Mouse (Mus musculus) CH12.LX (cell line): ENCODE measurements around the gene Ap3d1. TPM values are rescaled to one million over a fixed set of nuclear protein-coding genes. Genes with fewer than 3 reads are reported as not detected.

Experiments
- DNase-seq: peaks from one replicate; pipeline ENCODE4 v3.0.0-alpha.2; 2013; ENCODE audit errors: extremely low read depth
- H3K27ac ChIP-seq: 2 replicates; pipeline ENCODE4 v1.5.1; 2012; ENCODE audit warnings: low read depth, mild to moderate bottlenecking, control low read depth, moderate library complexity; ENCODE audit not compliant: insufficient read depth
- H3K27me3 ChIP-seq: replicated peaks from 2 replicates; pipeline ENCODE3; 2012; ENCODE audit warnings: inconsistent platforms
- H3K36me3 ChIP-seq, 2 experiments: replicated peaks in 1 of 2; 2 replicates each; pipeline versions ENCODE3 to v1.6.1; 2012; ENCODE audit warnings: inconsistent platforms in 1 of 2, low read length in 1 of 2, mild to moderate bottlenecking in 1 of 2, mixed read lengths in 1 of 2, moderate library complexity in 1 of 2; ENCODE audit not compliant: control insufficient read depth in 1 of 2, insufficient read depth in 1 of 2
- H3K4me1 ChIP-seq, 2 experiments: 2 replicates each; pipeline ENCODE4 v1.6.1; 2012; ENCODE audit warnings: inconsistent platforms in 1 of 2, moderate library complexity in 1 of 2; ENCODE audit not compliant: insufficient read depth in 2 of 2, control insufficient read depth in 1 of 2
- H3K4me2 ChIP-seq: 2 replicates; pipeline ENCODE4 v1.6.1; 2012; ENCODE audit warnings: low read depth, mild to moderate bottlenecking, control low read depth; ENCODE audit not compliant: poor library complexity, insufficient read depth, severe bottlenecking
- H3K4me3 ChIP-seq, 3 experiments: fragments of 150-350 bp in 1 of 3; sonication (generic) in 1 of 3; replicated peaks in 1 of 3; 2 replicates each; pipeline versions ENCODE3 to v1.5.1; 2011 to 2012; ENCODE audit warnings: low read depth in 2 of 3, low read length in 2 of 3, mild to moderate bottlenecking in 2 of 3, moderate library complexity in 2 of 3, control low read depth in 1 of 3, improper control_type of control experiment in 1 of 3, inconsistent platforms in 1 of 3, mixed read lengths in 1 of 3; ENCODE audit not compliant: poor library complexity in 1 of 3
- H3K79me2 ChIP-seq: replicated peaks from 2 replicates; pipeline ENCODE4 v1.6.1; 2012; ENCODE audit warnings: mild to moderate bottlenecking, moderate library complexity; ENCODE audit not compliant: control insufficient read depth, poor library complexity, insufficient read depth, severe bottlenecking; ENCODE audit errors: extremely low read depth
- H3K9ac ChIP-seq: 2 replicates; pipeline ENCODE4 v1.6.1; 2012; ENCODE audit warnings: low read depth, mild to moderate bottlenecking, control low read depth, moderate library complexity; ENCODE audit not compliant: insufficient read depth
- H3K9me3 ChIP-seq: replicated peaks from 2 replicates; pipeline ENCODE3; 2012; ENCODE audit warnings: low read length, inconsistent platforms, mixed read lengths
- BHLHE40 ChIP-seq: IDR thresholded peaks from 2 replicates; pipeline ENCODE4 v1.6.1; 2011; ENCODE audit warnings: mild to moderate bottlenecking, low read depth, low read length, improper control_type of control experiment
- CHD2 ChIP-seq: IDR thresholded peaks from 2 replicates; pipeline ENCODE4 v1.6.1; 2011; ENCODE audit warnings: low read length, improper control_type of control experiment
- CTCF ChIP-seq, 2 experiments: IDR thresholded peaks in 1 of 2; conservative IDR thresholded peaks in 1 of 2; 2 replicates each; pipeline ENCODE4 v1.5.1; 2011 to 2012; ENCODE audit warnings: low read depth in 2 of 2, low read length in 2 of 2, improper control_type of control experiment in 1 of 2, inconsistent platforms in 1 of 2, mild to moderate bottlenecking in 1 of 2, moderate library complexity in 1 of 2
- E2F4 ChIP-seq: IDR thresholded peaks from 2 replicates; pipeline ENCODE4 v1.6.1; 2011; ENCODE audit warnings: low read depth, low read length, improper control_type of control experiment; ENCODE audit not compliant: insufficient replicate concordance
- EP300 ChIP-seq: IDR thresholded peaks from 2 replicates; pipeline ENCODE4 v1.6.1; 2011; ENCODE audit warnings: low read length, improper control_type of control experiment
- ETS1 ChIP-seq: conservative IDR thresholded peaks from 2 replicates; pipeline ENCODE4 v1.6.1; 2012; ENCODE audit warnings: low read depth, mild to moderate bottlenecking, inconsistent platforms, low read length, improper control_type of control experiment, moderate library complexity
- GABPA ChIP-seq: IDR thresholded peaks from 2 replicates; pipeline ENCODE4 v1.6.1; 2012; ENCODE audit warnings: low read depth, low read length, improper control_type of control experiment, inconsistent platforms; ENCODE audit not compliant: insufficient replicate concordance
- IRF4 ChIP-seq: IDR thresholded peaks from 2 replicates; pipeline ENCODE4 v1.6.1; 2014; ENCODE audit warnings: low read depth, mild to moderate bottlenecking, inconsistent platforms, low read length, improper control_type of control experiment
- JUN ChIP-seq: IDR thresholded peaks from 2 replicates; pipeline ENCODE4 v1.6.1; 2011; ENCODE audit warnings: low read depth, mild to moderate bottlenecking, low read length, improper control_type of control experiment, moderate library complexity; ENCODE audit not compliant: insufficient read depth
- JUND ChIP-seq: conservative IDR thresholded peaks from 2 replicates; pipeline ENCODE4 v1.6.1; 2011; ENCODE audit warnings: low read depth, low read length, improper control_type of control experiment
- KAT2A ChIP-seq: IDR thresholded peaks from 2 replicates; pipeline ENCODE4 v1.6.1; 2012; ENCODE audit warnings: low read length, improper control_type of control experiment, inconsistent platforms; ENCODE audit not compliant: insufficient replicate concordance
- MAX ChIP-seq: IDR thresholded peaks from 2 replicates; pipeline ENCODE4 v1.6.1; 2011; ENCODE audit warnings: low read length, improper control_type of control experiment
- MEF2A ChIP-seq: IDR thresholded peaks from 2 replicates; pipeline ENCODE4 v1.6.1; 2014; ENCODE audit warnings: low read depth, mild to moderate bottlenecking, inconsistent platforms, low read length, improper control_type of control experiment, borderline replicate concordance
- MXI1 ChIP-seq: IDR thresholded peaks from 2 replicates; pipeline ENCODE4 v1.6.1; 2011; ENCODE audit warnings: mild to moderate bottlenecking, low read depth, low read length, improper control_type of control experiment
- MYC ChIP-seq: IDR thresholded peaks from 2 replicates; pipeline ENCODE4 v1.6.1; 2011; ENCODE audit warnings: low read depth, mild to moderate bottlenecking, improper control_type of control experiment, low read length
- NRF1 ChIP-seq: IDR thresholded peaks from 2 replicates; pipeline ENCODE4 v1.6.1; 2014; ENCODE audit warnings: low read depth, mild to moderate bottlenecking, inconsistent platforms, low read length, improper control_type of control experiment, moderate library complexity
- POLR2AphosphoS2 ChIP-seq: IDR thresholded peaks from 2 replicates; pipeline ENCODE4 v1.6.1; 2011; ENCODE audit warnings: low read depth, low read length, improper control_type of control experiment
- RAD21 ChIP-seq: IDR thresholded peaks from 2 replicates; pipeline ENCODE4 v1.6.1; 2011; ENCODE audit warnings: low read depth, mild to moderate bottlenecking, low read length, improper control_type of control experiment, moderate library complexity
- SIN3A ChIP-seq: IDR thresholded peaks from 2 replicates; pipeline ENCODE4 v1.6.1; 2012; ENCODE audit warnings: low read length, improper control_type of control experiment, inconsistent platforms
- SMC3 ChIP-seq: IDR thresholded peaks from 2 replicates; pipeline ENCODE4 v1.6.1; 2011; ENCODE audit warnings: low read depth, low read length, improper control_type of control experiment
- UBTF ChIP-seq: IDR thresholded peaks from 2 replicates; pipeline ENCODE4 v1.6.1; 2012; ENCODE audit warnings: low read depth, mild to moderate bottlenecking, inconsistent platforms, low read length, improper control_type of control experiment, moderate library complexity
- USF1 ChIP-seq: IDR thresholded peaks from 2 replicates; pipeline ENCODE4 v1.6.1; 2014; ENCODE audit warnings: low read depth, mild to moderate bottlenecking, inconsistent platforms, low read length, improper control_type of control experiment
- ZKSCAN1 ChIP-seq: IDR thresholded peaks from 2 replicates; pipeline ENCODE4 v1.6.1; 2012; ENCODE audit warnings: low read depth, inconsistent platforms, low read length, improper control_type of control experiment, borderline replicate concordance
- ZNF384 ChIP-seq: IDR thresholded peaks from 2 replicates; pipeline ENCODE4 v1.6.1; 2012; ENCODE audit warnings: low read depth, low read length, improper control_type of control experiment, inconsistent platforms
- dilution Hi-C: fragments of 300-500 bp; cut with MboI; formaldehyde crosslinking; loops from 2 replicates; pipeline ENCODE4 v1.14.3; 2020; ENCODE audit warnings: low sequenced_read_pairs; ENCODE audit not compliant: extremely low pct_unique_long_range_greater_than_20kb, extremely low pct_ligation_motif_present
- in situ Hi-C: fragments of 300-500 bp; cut with MboI; formaldehyde crosslinking; loops from 3 replicates; pipeline ENCODE4 v1.14.3; 2019; ENCODE audit warnings: low sequenced_read_pairs, low pct_ligation_motif_present, low pct_unique_long_range_greater_than_20kb, mixed read lengths
- polyA plus RNA-seq: library from polyadenylated mRNA; unstranded; fragments of >175 nt; gene quantifications from 2 replicates; pipeline ENCODE4 v1.2.1, GENCODE M21; 2012; ENCODE audit warnings: low read depth; ENCODE audit not compliant: insufficient read length
- total RNA-seq, 2 experiments: library from RNA; depleted of rRNA; stranded (reverse); fragments of 300-350 nt in 1 of 2; fragments of >200 nt in 1 of 2; gene quantifications; 2 replicates each; pipeline ENCODE4 v1.2.3; 2012 to 2014

The Ap3d1 gene
- total and polyA plus RNA-seq, 3 experiments = 28.4 to 57.0 (median 49.4) TPM

DNA sequence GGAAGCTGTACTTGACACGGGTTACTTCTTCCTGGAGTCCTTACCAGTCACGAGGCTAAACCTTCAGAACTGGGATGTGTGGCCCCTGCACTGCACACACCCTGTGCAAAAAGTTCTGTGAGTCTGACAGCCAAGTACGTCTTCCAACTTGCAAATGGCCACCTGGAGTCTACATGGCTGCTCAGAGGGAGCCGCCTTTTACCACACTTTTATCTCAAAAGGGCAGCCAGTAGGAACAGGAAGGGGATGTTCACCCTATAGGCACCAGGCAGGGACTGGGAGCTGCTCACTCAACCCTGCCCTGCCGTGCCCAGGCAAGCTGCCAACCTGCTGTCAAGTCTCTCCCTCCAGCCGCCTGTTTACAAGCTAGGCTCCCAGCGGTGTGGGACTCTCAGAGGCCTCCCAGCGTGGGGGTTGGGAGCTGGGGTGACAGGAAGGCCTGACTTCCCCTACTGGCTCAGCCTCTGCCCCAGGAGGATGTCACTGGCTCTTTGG is 64.1 kb downstream of the Ap3d1 start, which contains the start of gene Mknk2 (continued):
- peak; percentile 69 for TF ChIP-seq BHLHE40
- no peak; the same call in 1 of the 2 replicates for TF ChIP-seq SMC3
- TF ChIP-seq ZKSCAN1 = no peak
- TF ChIP-seq EP300 = peak; percentile 34; the same call in 1 of the 2 replicates
- TF ChIP-seq UBTF = peak; percentile 63; the same call in 1 of the 2 replicates
- no peak for TF ChIP-seq KAT2A
- peak; percentile 59; the same call in 1 of the 2 replicates for TF ChIP-seq MEF2A
- no peak; the same call in none of the 2 replicates for TF ChIP-seq IRF4
- TF ChIP-seq MAX = peak; percentile 59; the same call in 1 of the 2 replicates
- peak; percentile 48; the same call in 1 of the 2 replicates for TF ChIP-seq NRF1
- no peak for TF ChIP-seq JUN
- no peak for TF ChIP-seq JUND
- TF ChIP-seq POLR2AphosphoS2 = no peak
- peak; percentile 76; the same call in 1 of the 2 replicates for TF ChIP-seq SIN3A

DNA sequence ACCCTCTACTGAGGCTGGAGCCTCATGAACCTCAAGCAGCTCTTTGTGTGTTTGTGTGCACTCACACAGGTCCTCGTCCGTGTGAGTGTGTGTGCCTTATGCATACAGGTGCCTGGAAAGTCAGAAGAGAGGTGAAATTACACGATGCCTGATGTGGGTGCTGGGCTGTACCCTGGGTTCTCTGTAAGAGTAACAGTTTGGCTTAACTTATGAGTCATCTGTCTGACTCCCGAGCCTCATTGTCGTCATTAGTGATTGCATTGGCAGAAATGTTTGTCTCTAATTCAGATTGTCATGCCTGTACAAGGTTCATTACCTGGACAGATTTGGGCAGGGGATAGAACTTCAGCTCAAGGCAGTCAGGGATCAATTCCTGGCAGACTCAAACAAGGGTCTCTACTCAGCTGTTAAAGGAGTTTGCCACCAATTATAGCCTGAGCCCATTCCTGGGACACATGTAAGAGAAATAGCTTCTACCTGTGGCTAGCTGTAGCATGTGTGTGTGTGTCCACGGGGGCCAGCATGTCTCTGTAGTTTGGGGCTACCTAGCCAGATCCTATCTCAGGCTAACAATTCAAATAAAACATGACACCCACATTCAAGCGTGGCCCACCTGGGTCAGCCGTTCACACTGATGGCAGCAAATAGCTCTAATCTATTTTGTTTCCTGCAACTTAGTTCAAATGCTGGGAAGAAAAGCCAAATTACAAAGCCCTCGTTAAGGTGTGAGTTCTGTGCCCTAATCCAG is 64.8 kb downstream of the Ap3d1 start:
- peak overlapping the region; percentile 98 for H3K27ac ChIP-seq
- H3K9ac ChIP-seq = peak overlapping the region; percentile 93
- 0 out of 2 replicates have a peak, but pooled peaks have one; percentile 13 for TF ChIP-seq MYC
- TF ChIP-seq CHD2 = 0 out of 2 replicates have a peak, but pooled peaks have one; percentile 34
- TF ChIP-seq CTCF (conservative IDR thresholded peaks at IDR 0.05 in 1 of 2, IDR thresholded peaks at IDR 0.05 in 1 of 2; ENCODE audit: low read depth in 2 of 2, low read length in 2 of 2) = no peak
- TF ChIP-seq RAD21 = no peak
- TF ChIP-seq GABPA = no peak
- no peak for TF ChIP-seq KAT2A
- peak; percentile 19; the same call in 1 of the 2 replicates for TF ChIP-seq MXI1
- peak; percentile 18 for TF ChIP-seq SIN3A
- no peak for TF ChIP-seq ZNF384
- TF ChIP-seq ETS1 = peak; percentile 22; the same call in 1 of the 2 replicates
- no peak for TF ChIP-seq E2F4
- no peak for TF ChIP-seq UBTF
- TF ChIP-seq USF1 = no peak
- peak; percentile 10; the same call in 1 of the 2 replicates for TF ChIP-seq MAX
- H3K36me3 ChIP-seq = peaks cover 9 to 25% of the 10 kb centered on the region in 2 experiments
- dilution Hi-C loops = no loop called here
- H3K27me3 ChIP-seq = no peaks in the 10 kb centered on the region
- in situ Hi-C loops = loop anchor here (25.0 kb wide), 1 partner anchor 240 kb away; the partner anchor contains the start of gene Tcf3
- peak overlapping the region; percentile 77 for H3K4me2 ChIP-seq
- H3K4me3 ChIP-seq = peak overlapping the region; percentile 72 to 95 (median 75)
- DNase-seq = no peak
- H3K9me3 ChIP-seq = no peaks in the 10 kb centered on the region
- peaks cover 29 to 74% of the 10 kb centered on the region in 2 experiments for H3K4me1 ChIP-seq
- peaks cover 37% of the 10 kb centered on the region for H3K79me2 ChIP-seq
